In the genomic region with DNA sequence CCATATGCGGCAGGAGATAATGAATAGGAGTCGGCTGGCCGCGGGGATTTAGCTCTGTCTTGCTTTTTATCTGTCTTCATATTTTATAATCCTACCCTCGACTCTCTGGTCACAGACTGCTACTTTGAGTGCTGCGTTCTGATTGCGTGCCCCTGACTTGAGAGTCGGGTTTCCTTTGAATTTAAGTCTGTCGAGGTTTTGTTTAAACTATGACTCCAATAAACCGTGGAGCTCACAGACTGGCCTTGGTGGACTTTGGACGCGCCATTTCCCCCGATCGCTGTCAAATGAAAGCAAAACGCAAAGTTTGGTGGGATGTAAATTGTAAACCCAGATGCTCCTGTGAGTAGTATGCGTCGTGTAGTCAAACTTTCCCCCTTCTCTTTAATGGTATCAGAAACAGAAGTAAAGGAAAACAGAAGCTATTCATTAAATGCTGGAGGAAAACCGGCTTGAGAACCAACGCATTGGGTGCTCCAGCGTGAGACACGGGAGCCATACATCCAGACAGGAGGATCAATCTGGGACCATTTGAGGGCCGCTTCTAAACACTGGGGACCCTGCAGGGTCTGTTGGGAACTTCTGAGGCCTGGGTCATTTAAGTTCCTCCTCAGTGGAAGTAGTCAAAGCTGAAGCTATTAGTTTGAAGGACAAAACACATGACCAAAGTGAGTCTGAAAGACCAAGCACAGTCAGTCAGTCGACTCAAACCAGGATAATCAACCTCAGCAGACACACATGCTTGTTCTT, we compare ENCODE assay signal across 8 mouse cellular contexts. TPM values are rescaled to one million over a fixed set of nuclear protein-coding genes. Genes with fewer than 3 reads are reported as not detected.
DNase-seq lines count a peak whose midpoint lies in the region; ATAC-seq and TF ChIP-seq lines count a peak whose summit lies in the region.

No protein-coding gene starts in this region.

- ATAC-seq in embryonic facial prominence, embryonic 13.5 days (ENCODE audit: insufficient number of reproducible peaks, insufficient read depth, low FRiP score, low TSS enrichment, low read depth) = peak; percentile 5; the same call in 1 of the 2 replicates
- 0 out of 2 replicates have a peak, but pooled peaks have one; percentile 4 for ATAC-seq in neural tube, embryonic 15.5 days (ENCODE audit: low FRiP score)

- peaks cover 2% of the 10 kb centered on the region; the same call in 1 of the 2 replicates for H3K4me1 ChIP-seq in lung, adult 2 months (ENCODE audit: control insufficient read depth, insufficient read depth, low read length)
- H3K4me1 ChIP-seq in embryonic facial prominence, embryonic 13.5 days = peaks cover 32% of the 10 kb centered on the region
- H3K4me1 ChIP-seq in neural tube, embryonic 15.5 days = peaks cover 32% of the 10 kb centered on the region

- peaks cover 4% of the 10 kb centered on the region; the same call in 1 of the 2 replicates for H3K36me3 ChIP-seq in embryonic facial prominence, embryonic 13.5 days
- H3K36me3 ChIP-seq in neural tube, embryonic 15.5 days = no peaks in the 10 kb centered on the region

- no peak for DNase-seq in lung, adult 2 months
- DNase-seq in lung, adult 18-20 months = no peak
- peak; percentile 65 to 72 for DNase-seq in kidney, postnatal 36 days
- no peak for DNase-seq in right cerebral cortex, postnatal 10 days (ENCODE audit: low spot score in 2 of 2)
- no peak for DNase-seq in B cell, adult 2 months
- DNase-seq in adrenal gland, adult (ENCODE audit: inconsistent age in 2 of 2, low spot score in 1 of 2) = no peak

- H3K4me3 ChIP-seq in lung, adult 2 months (replicated peaks; ENCODE audit: extremely low read depth, low read depth, low read length) = peak overlapping the region; percentile 71
- H3K4me3 ChIP-seq in embryonic facial prominence, embryonic 13.5 days = peak overlapping the region; percentile 86
- H3K4me3 ChIP-seq in neural tube, embryonic 15.5 days (replicated peaks) = peak overlapping the region; percentile 84

- no peaks in the 10 kb centered on the region for H3K9me3 ChIP-seq in embryonic facial prominence, embryonic 13.5 days
- no peaks in the 10 kb centered on the region for H3K9me3 ChIP-seq in neural tube, embryonic 15.5 days (replicated peaks)

- TF ChIP-seq POLR2A in lung, adult 2 months (IDR thresholded peaks at IDR 0.05; ENCODE audit: borderline replicate concordance, extremely low read depth, low read depth, low read length) = no peak

- WGBS in lung, adult 2 months = 1% methylated on average over 23 of the region's 23 CpGs
- WGBS in embryonic facial prominence, embryonic 13.5 days = 1% methylated on average over 23 of the region's 23 CpGs
- WGBS in neural tube, embryonic 15.5 days = under 1% methylated on average over 23 of the region's 23 CpGs

- TF ChIP-seq CTCF in lung, adult 2 months (IDR thresholded peaks at IDR 0.05; ENCODE audit: insufficient read depth, low read length) = no peak

- peak overlapping the region; percentile 99 for H3K27ac ChIP-seq in embryonic facial prominence, embryonic 13.5 days
- peak overlapping the region; percentile 92 for H3K27ac ChIP-seq in neural tube, embryonic 15.5 days (replicated peaks)

- peak overlapping the region; percentile 94 for H3K4me2 ChIP-seq in embryonic facial prominence, embryonic 13.5 days
- H3K4me2 ChIP-seq in neural tube, embryonic 15.5 days = peak overlapping the region; percentile 99

- H3K9ac ChIP-seq in embryonic facial prominence, embryonic 13.5 days = peak overlapping the region; percentile 97
- peak overlapping the region; percentile 73 for H3K9ac ChIP-seq in neural tube, embryonic 15.5 days (replicated peaks)

- H3K27me3 ChIP-seq in embryonic facial prominence, embryonic 13.5 days = no peaks in the 10 kb centered on the region
- peaks cover 10% of the 10 kb centered on the region for H3K27me3 ChIP-seq in neural tube, embryonic 15.5 days (replicated peaks)

RNA-seq across cellular contexts. Expression of gene Fzd1, which starts 0.7 kb away (rescaled TPM):
- polyA plus RNA-seq in lung, adult 2 months (2012; rRNA removed) = 54.6 and 63.6 TPM in 2 replicates
- 22.6 and 25.6 TPM in 2 replicates for polyA plus RNA-seq in embryonic facial prominence, embryonic 13.5 days (2015; fragmentation: Nextera tagmentation; extraction: Ambion mirVana)
- 9.2 and 10.3 TPM in 2 replicates for polyA plus RNA-seq in neural tube, embryonic 15.5 days (2015; fragmentation: Nextera tagmentation; extraction: Ambion mirVana)

Comparison
In these comparisons a context has a peak if more than half of its experiments do, and no peak if none do; other contexts are left out.
1. DNase-seq: peak in kidney, postnatal 36 days (2 of 2); none in lung, adult 2 months (single experiment), lung, adult 18-20 months (0 of 2), right cerebral cortex, postnatal 10 days (0 of 2), B cell, adult 2 months (0 of 2) and adrenal gland, adult (0 of 2).
2. Peak in every context shown above with its lines, with median percentiles within 50 percentile points of each other: H3K4me3 ChIP-seq.